Mouse (Mus musculus) MEL (cell line): ENCODE measurements around the gene Ensa.

Experiments used
- BHLHE40 ChIP-seq: IDR thresholded peaks from 2 replicates; pipeline ENCODE4 v1.6.1; 2012; ENCODE audit warnings: low read depth, mild to moderate bottlenecking, inconsistent platforms, low read length, improper control_type of control experiment, borderline replicate concordance
- CTCF ChIP-seq, 3 experiments: IDR thresholded peaks in 2 of 3; conservative IDR thresholded peaks in 1 of 3; 2 replicates each; pipeline ENCODE4 v1.5.1; 2011 to 2012; ENCODE audit warnings: low read length in 3 of 3, low read depth in 2 of 3, mild to moderate bottlenecking in 2 of 3, improper control_type of control experiment in 1 of 3, inconsistent platforms in 1 of 3, mixed read lengths in 1 of 3, moderate library complexity in 1 of 3; ENCODE audit not compliant: control insufficient read depth in 1 of 3, insufficient read depth in 1 of 3, poor library complexity in 1 of 3, severe bottlenecking in 1 of 3
- ETS1 ChIP-seq: IDR thresholded peaks from 2 replicates; pipeline ENCODE4 v1.6.1; 2012; ENCODE audit warnings: low read depth, mild to moderate bottlenecking, inconsistent platforms, low read length, improper control_type of control experiment, moderate library complexity
- GATA1 ChIP-seq: IDR thresholded peaks from 2 replicates; pipeline ENCODE4 v1.6.1; 2011; ENCODE audit warnings: low read depth, low read length, improper control_type of control experiment
- MEF2A ChIP-seq: IDR thresholded peaks from 2 replicates; pipeline ENCODE4 v1.6.1; 2014; ENCODE audit warnings: low read depth, mild to moderate bottlenecking, inconsistent platforms, low read length, improper control_type of control experiment; ENCODE audit not compliant: poor library complexity, insufficient replicate concordance, severe bottlenecking; ENCODE audit errors: extremely low read depth
- POLR2A ChIP-seq, 2 experiments: IDR thresholded peaks; 2 replicates each; pipeline ENCODE4 v1.6.1; 2011 to 2012; ENCODE audit warnings: low read length in 2 of 2, mild to moderate bottlenecking in 2 of 2, control low read depth in 1 of 2, improper control_type of control experiment in 1 of 2, low read depth in 1 of 2, moderate library complexity in 1 of 2; ENCODE audit not compliant: control insufficient read depth in 1 of 2, insufficient read depth in 1 of 2, poor library complexity in 1 of 2
- SMC3 ChIP-seq: IDR thresholded peaks from 2 replicates; pipeline ENCODE4 v1.6.1; 2011; ENCODE audit warnings: low read depth, low read length, improper control_type of control experiment
- TAL1 ChIP-seq: IDR thresholded peaks from 2 replicates; pipeline ENCODE4 v1.6.1; 2012; ENCODE audit warnings: mild to moderate bottlenecking, inconsistent platforms, low read length, moderate library complexity, mixed read lengths
- TCF12 ChIP-seq: IDR thresholded peaks from 2 replicates; pipeline ENCODE4 v1.6.1; 2014; ENCODE audit warnings: low read depth, mild to moderate bottlenecking, inconsistent platforms, low read length, improper control_type of control experiment, moderate library complexity
- ZKSCAN1 ChIP-seq: IDR thresholded peaks from 2 replicates; pipeline ENCODE4 v1.6.1; 2012; ENCODE audit warnings: low read depth, mild to moderate bottlenecking, inconsistent platforms, low read length, improper control_type of control experiment, moderate library complexity

DNA sequence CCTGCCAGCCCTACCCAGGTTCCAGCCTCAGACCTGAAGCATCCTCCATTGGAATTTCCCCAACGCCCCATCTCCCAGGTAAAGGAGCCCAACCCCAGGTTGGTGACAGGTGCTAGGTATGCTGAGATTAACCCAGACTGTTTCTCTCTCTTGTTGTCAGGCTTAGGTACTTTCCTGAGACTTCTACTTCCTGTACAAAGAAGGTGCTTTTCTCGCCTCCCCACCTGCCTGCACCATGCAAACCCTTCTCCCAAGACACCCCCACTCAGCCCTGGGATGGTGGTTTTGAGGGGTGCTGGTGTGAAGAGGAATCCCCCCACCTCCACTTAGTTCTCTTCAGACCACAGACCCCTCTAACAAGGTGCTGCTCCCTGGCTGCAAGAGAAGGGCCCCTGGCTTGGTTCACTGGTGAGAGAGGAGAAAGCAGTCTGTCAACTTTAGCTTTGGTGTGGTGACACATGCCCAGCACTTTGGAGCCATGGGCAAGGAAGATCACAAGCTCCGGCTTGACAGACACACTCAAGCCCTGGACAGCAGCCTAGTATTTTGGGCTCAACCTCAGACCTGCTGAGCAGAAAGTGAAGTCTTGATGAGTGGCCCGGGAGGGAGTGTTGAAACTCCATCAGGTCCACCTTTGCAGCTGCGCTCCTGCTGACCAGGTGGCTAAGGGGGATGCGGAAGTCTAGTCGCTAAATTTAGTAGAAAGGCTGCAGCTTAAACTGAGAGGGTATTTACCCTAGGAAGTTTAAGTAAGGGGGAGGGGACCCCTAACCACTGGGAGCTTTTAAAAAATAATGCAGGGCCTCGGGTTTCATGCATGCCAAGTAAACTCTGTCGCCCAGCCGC, 48.3 kb downstream of the Ensa start:
- TF ChIP-seq SMC3 (no peak), CTCF (IDR thresholded peaks at IDR 0.05 in 2 of 3, conservative IDR thresholded peaks at IDR 0.05 in 1 of 3; ENCODE audit: control insufficient read depth in 1 of 3, insufficient read depth in 1 of 3, low read depth in 2 of 3, low read length in 3 of 3, poor library complexity in 1 of 3, severe bottlenecking in 1 of 3) (no peak), POLR2A (IDR thresholded peaks at IDR 0.05; ENCODE audit: control insufficient read depth in 1 of 2, insufficient read depth in 1 of 2, low read depth in 1 of 2, low read length in 2 of 2, poor library complexity in 1 of 2) (no peak), MEF2A (no peak), BHLHE40 (no peak), TCF12 (no peak), ZKSCAN1 (no peak), ETS1 (no peak), GATA1 (no peak), TAL1 (no peak)
